Mouse (Mus musculus): ENCODE measurements at regions not wholly inside any gene's neighbourhood (a gene's known extent, or its start where the extent isn't known, plus 50 kb on each side); places are given as distances from the start of the nearest gene placed in this dataset.
"Not testable (repeated sequence)": the region's sequence is repeated elsewhere in the genome, so short reads cannot be mapped to it uniquely, and the experiment has no call there.

DNA sequence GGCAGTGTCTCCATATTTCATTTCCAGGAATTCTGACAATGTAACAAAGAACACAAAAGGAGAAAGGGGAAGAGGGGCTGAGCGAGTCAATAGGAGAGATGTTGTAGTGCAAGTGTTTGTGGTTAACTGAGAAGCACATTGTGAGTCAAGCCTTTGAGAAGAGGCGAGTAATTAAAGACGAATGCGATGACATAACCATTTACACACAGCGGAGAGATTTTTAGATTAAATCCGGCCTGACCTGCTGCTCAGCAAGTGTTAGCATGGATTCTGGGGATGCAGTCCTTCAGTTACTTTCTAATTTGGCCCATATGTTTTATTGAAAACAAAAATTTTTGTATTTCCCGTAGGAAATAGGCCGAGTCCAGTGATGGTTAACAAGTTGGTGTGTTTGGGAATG lies 127.7 kb downstream of the Lyplal1 start:
- ATAC-seq (ENCODE audit: low FRiP score, low read depth): peak; percentile 30; the same call in 1 of the 2 replicates
- H3K27me3 ChIP-seq (ENCODE audit: control insufficient read depth, insufficient read depth, low read length): no peaks in the 10 kb centered on the region

DNA sequence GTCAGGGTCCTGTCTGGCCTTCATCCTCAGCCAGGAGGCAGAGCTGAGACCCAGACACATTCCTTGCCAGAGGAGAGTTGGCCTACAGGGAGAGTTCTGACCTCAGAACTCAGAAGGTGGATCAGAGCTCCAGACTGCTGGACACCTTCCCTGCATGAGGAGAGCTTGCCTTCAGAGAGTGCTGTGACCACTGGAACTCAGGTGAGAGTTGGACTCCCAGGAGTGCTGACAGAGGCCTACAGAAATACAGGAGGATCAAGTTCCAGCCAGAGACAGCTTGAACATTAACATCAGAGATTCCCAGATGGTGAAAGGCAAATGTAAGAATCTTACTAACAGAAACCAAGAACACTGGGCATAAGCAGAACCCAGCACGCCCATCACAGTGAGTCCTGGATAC lies 117.0 kb downstream of the Lyplal1 start:
- H3K4me2 ChIP-seq (replicated peaks; ENCODE audit: low read depth, low read length, severe bottlenecking); DNase-seq (ENCODE audit: low spot score); ATAC-seq (ENCODE audit: low FRiP score, low read depth); H3K4me3 ChIP-seq (replicated peaks; ENCODE audit: low read length); H3K36me3 ChIP-seq (ENCODE audit: control insufficient read depth, insufficient read depth, low read length); H3K27ac ChIP-seq (replicated peaks; ENCODE audit: low read depth, low read length); H3K4me1 ChIP-seq (ENCODE audit: control insufficient read depth, insufficient read depth, low read length); H3K9me3 ChIP-seq (ENCODE audit: control insufficient read depth, low read length); H3K9ac ChIP-seq (ENCODE audit: low read depth, low read length, severe bottlenecking); H3K27me3 ChIP-seq (ENCODE audit: control insufficient read depth, insufficient read depth, low read length): not testable (repeated sequence)
- WGBS: 92% methylated on average over 1 of the region's 1 CpGs

More for the DNA sequence above, 127.7 kb downstream of the Lyplal1 start:
- H3K4me1 ChIP-seq (ENCODE audit: control insufficient read depth, insufficient read depth, low read length): peaks cover 4% of the 10 kb centered on the region; the same call in 1 of the 2 replicates
- no peak for TF ChIP-seq POLR2A (IDR thresholded peaks at IDR 0.05; ENCODE audit: borderline replicate concordance, extremely low read depth, insufficient read depth, insufficient read length)
- no peaks in the 10 kb centered on the region for H3K9me3 ChIP-seq (ENCODE audit: control insufficient read depth, low read length)
- no peak overlapping the region for H3K4me2 ChIP-seq (replicated peaks; ENCODE audit: low read depth, low read length, severe bottlenecking)
- no peaks in the 10 kb centered on the region for H3K36me3 ChIP-seq (ENCODE audit: control insufficient read depth, insufficient read depth, low read length)
- H3K4me3 ChIP-seq (replicated peaks; ENCODE audit: low read length): no peak overlapping the region
- WGBS: 47% methylated on average over 8 of the region's 8 CpGs
- no peak overlapping the region for H3K9ac ChIP-seq (ENCODE audit: low read depth, low read length, severe bottlenecking)
- peak; percentile 33 for DNase-seq (ENCODE audit: low spot score)
- no peak overlapping the region for H3K27ac ChIP-seq (replicated peaks; ENCODE audit: low read depth, low read length)

DNA sequence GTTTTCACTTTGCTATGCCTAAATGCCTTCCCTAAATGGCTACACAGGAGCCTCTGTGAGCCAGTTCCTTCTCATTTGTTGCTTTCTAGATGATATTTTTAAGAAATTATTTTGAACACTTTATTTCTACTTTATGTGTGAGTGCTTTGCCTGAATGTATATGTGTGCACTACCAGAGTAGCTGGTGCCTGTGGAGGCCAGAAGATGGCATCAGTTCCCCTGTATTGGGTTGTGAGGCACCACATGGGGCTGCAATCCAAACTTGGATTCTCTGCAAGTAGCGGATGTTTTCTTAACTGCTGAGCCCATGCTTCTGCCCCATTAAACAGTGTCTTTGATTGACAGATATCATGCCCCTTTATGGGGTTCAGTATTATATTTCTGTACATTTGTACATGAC lies 103.7 kb downstream of the Lyplal1 start:
- Histone ChIP-seq H3K9me3 (ENCODE audit: control insufficient read depth, low read length) (no peaks in the 10 kb centered on the region), H3K9ac (ENCODE audit: low read depth, low read length, severe bottlenecking) (no peak overlapping the region), H3K27me3 (ENCODE audit: control insufficient read depth, insufficient read depth, low read length) (no peaks in the 10 kb centered on the region), H3K27ac (replicated peaks; ENCODE audit: low read depth, low read length) (no peak overlapping the region), H3K36me3 (ENCODE audit: control insufficient read depth, insufficient read depth, low read length) (no peaks in the 10 kb centered on the region), H3K4me1 (ENCODE audit: control insufficient read depth, insufficient read depth, low read length) (0 out of 2 replicates have a peak, but pooled peaks cover 4% of the 10 kb centered on the region), H3K4me3 (replicated peaks; ENCODE audit: low read length) (no peak overlapping the region), H3K4me2 (replicated peaks; ENCODE audit: low read depth, low read length, severe bottlenecking) (no peak overlapping the region)
- WGBS: 85% methylated on average over 1 of the region's 1 CpGs
- TF ChIP-seq POLR2A (IDR thresholded peaks at IDR 0.05; ENCODE audit: borderline replicate concordance, extremely low read depth, insufficient read depth, insufficient read length): no peak
- DNase-seq (ENCODE audit: low spot score) (no peak), ATAC-seq (ENCODE audit: low FRiP score, low read depth) (no peak)

DNA sequence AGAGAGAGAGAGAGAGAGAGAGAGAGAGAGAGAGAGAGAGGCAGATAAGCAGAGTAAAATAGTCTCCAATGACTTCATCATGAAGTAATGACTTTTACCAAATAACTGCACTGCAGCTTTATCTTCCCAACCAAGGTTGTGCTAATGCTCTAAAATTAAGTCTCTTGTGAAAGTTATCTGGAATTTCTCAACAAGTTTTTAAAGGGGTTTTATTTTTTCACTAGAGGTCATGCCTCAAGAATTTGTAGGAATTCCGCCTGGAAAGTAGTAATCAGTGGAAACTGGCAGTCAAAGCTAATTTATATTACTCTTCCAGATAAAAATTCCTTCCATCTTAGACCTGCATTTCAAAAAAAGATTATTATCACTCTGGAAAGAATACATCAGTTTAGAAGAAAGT lies 102.9 kb downstream of the Lyplal1 start:
- H3K9me3 ChIP-seq (ENCODE audit: control insufficient read depth, low read length): no peaks in the 10 kb centered on the region
- H3K9ac ChIP-seq (ENCODE audit: low read depth, low read length, severe bottlenecking): no peak overlapping the region
- ATAC-seq (ENCODE audit: low FRiP score, low read depth) (no peak), DNase-seq (ENCODE audit: low spot score) (peak; percentile 31)
- H3K4me3 ChIP-seq (replicated peaks; ENCODE audit: low read length): no peak overlapping the region
- WGBS: 33% methylated on average over 1 of the region's 1 CpGs
- 0 out of 2 replicates have a peak, but pooled peaks cover 4% of the 10 kb centered on the region for H3K4me1 ChIP-seq (ENCODE audit: control insufficient read depth, insufficient read depth, low read length)
- TF ChIP-seq POLR2A (IDR thresholded peaks at IDR 0.05; ENCODE audit: borderline replicate concordance, extremely low read depth, insufficient read depth, insufficient read length): no peak
- H3K36me3 ChIP-seq (ENCODE audit: control insufficient read depth, insufficient read depth, low read length): no peaks in the 10 kb centered on the region
- no peaks in the 10 kb centered on the region for H3K27me3 ChIP-seq (ENCODE audit: control insufficient read depth, insufficient read depth, low read length)
- H3K4me2 ChIP-seq (replicated peaks; ENCODE audit: low read depth, low read length, severe bottlenecking): no peak overlapping the region
- no peak overlapping the region for H3K27ac ChIP-seq (replicated peaks; ENCODE audit: low read depth, low read length)

DNA sequence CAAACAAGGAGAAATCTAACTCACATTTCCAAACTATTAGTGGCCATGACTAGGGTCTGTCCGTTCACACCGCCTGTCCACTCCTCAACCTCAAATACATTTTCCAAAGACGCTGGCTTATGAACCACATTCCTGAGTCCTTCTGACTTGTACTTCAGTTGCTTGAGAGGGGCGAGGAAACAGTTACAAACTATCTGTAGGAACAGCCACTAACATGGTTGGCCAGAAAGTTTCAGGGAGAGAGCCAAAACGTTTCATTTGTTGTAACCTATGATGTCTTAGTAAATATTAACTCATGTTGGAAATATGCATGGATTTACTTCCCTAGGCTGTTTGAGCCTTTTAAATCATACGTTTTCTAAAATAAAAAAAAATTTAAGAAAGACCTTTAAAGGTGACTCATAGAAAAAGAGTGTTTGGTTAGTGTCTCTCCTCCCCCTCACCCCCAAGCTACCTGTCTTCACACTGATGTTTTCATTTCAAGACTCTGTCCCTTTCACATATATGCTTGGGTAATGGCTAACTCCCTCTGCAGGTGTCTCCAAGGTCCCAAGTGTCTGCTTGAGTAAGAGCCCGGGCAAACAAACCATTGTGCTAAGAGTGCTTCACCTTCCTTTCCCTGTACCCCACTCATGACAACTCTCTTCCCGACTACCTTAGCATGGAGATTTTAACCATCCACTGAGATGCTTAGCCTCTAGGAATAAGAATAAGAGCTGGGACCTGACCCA lies 101.1 kb downstream of the Lyplal1 start:
- Histone ChIP-seq H3K4me1 (ENCODE audit: control insufficient read depth, insufficient read depth, low read length) (0 out of 2 replicates have a peak, but pooled peaks cover 4% of the 10 kb centered on the region), H3K36me3 (ENCODE audit: control insufficient read depth, insufficient read depth, low read length) (no peaks in the 10 kb centered on the region), H3K27ac (replicated peaks; ENCODE audit: low read depth, low read length) (no peak overlapping the region), H3K4me2 (replicated peaks; ENCODE audit: low read depth, low read length, severe bottlenecking) (no peak overlapping the region), H3K9me3 (ENCODE audit: control insufficient read depth, low read length) (no peaks in the 10 kb centered on the region), H3K9ac (ENCODE audit: low read depth, low read length, severe bottlenecking) (no peak overlapping the region), H3K4me3 (replicated peaks; ENCODE audit: low read length) (no peak overlapping the region), H3K27me3 (ENCODE audit: control insufficient read depth, insufficient read depth, low read length) (no peaks in the 10 kb centered on the region)
- DNase-seq (ENCODE audit: low spot score) (peak; percentile 51), ATAC-seq (ENCODE audit: low FRiP score, low read depth) (no peak)
- TF ChIP-seq POLR2A (IDR thresholded peaks at IDR 0.05; ENCODE audit: borderline replicate concordance, extremely low read depth, insufficient read depth, insufficient read length): no peak
- WGBS: 65% methylated on average over 8 of the region's 8 CpGs
